Mouse (Mus musculus) heart, embryonic 16.5 days (tissue): Measurements from ENCODE around the gene Cd300ld5. TPM values are rescaled to one million over a fixed set of nuclear protein-coding genes. Genes with fewer than 3 reads are reported as not detected.
"Not testable (repeated sequence)": the region's sequence is repeated elsewhere in the genome, so short reads cannot be mapped to it uniquely, and the experiment has no call there.

Experiments
- ATAC-seq: fragments of 200-750 bp; cut with Nextera tagmentation; replicated peaks from 2 replicates; pipeline ENCODE4 v1.8.0; 2017; ENCODE audit warnings: moderate number of reproducible peaks; ENCODE audit not compliant: insufficient read depth, low FRiP score; ENCODE audit errors: extremely low read depth
- H3K27ac ChIP-seq: fragments of 300-500 bp; sonication (generic); 2 replicates; pipeline ENCODE4 v1.5.1; 2014; ENCODE audit warnings: mild to moderate bottlenecking, low read length, control low read depth, moderate library complexity
- H3K27me3 ChIP-seq: fragments of 300-500 bp; sonication (generic); 2 replicates; pipeline ENCODE4 v1.6.1; 2014; ENCODE audit warnings: low read length, mixed read lengths; ENCODE audit not compliant: control insufficient read depth, insufficient read depth
- H3K36me3 ChIP-seq: fragments of 300-500 bp; sonication (generic); 2 replicates; pipeline ENCODE4 v1.6.1; 2014; ENCODE audit not compliant: control insufficient read depth, insufficient read depth
- H3K4me1 ChIP-seq: fragments of 300-500 bp; sonication (generic); 2 replicates; pipeline ENCODE4 v1.6.1; 2014; ENCODE audit warnings: low read length, mixed read lengths; ENCODE audit not compliant: control insufficient read depth, insufficient read depth
- H3K4me2 ChIP-seq: fragments of 300-500 bp; sonication (generic); 2 replicates; pipeline ENCODE4 v1.6.1; 2014; ENCODE audit warnings: low read depth, mild to moderate bottlenecking, control low read depth, low read length
- H3K4me3 ChIP-seq: fragments of 300-500 bp; sonication (generic); 2 replicates; pipeline ENCODE4 v1.5.1; 2014; ENCODE audit warnings: mild to moderate bottlenecking, control low read depth, low read length
- H3K9ac ChIP-seq: fragments of 300-500 bp; sonication (generic); 2 replicates; pipeline ENCODE4 v1.6.1; 2014; ENCODE audit warnings: low read length, control low read depth
- H3K9me3 ChIP-seq: fragments of 300-500 bp; sonication (generic); replicated peaks from 2 replicates; pipeline ENCODE4 v1.6.1; 2016; ENCODE audit warnings: low read length; ENCODE audit not compliant: control insufficient read depth
- WGBS: fragments of 180-500 bp; shearing (Covaris S2); extraction: QIAGEN DNeasy Blood & Tissue Kit; methylation state at CpG from one replicate; pipeline ENCODE4 v1.1.7; 2014; 5-methylcytosine and 5-hydroxymethylcytosine counted together
- polyA plus RNA-seq: library from polyadenylated mRNA; unstranded; fragments of >200 nt; fragmentation: Nextera tagmentation; extraction: Ambion mirVana; gene quantifications from 2 replicates; pipeline ENCODE4 v1.2.1, GENCODE M21; 2015

Cd300ld5 gene
- polyA plus RNA-seq, 1 experiment from 2014 or later: not detected

DNA sequence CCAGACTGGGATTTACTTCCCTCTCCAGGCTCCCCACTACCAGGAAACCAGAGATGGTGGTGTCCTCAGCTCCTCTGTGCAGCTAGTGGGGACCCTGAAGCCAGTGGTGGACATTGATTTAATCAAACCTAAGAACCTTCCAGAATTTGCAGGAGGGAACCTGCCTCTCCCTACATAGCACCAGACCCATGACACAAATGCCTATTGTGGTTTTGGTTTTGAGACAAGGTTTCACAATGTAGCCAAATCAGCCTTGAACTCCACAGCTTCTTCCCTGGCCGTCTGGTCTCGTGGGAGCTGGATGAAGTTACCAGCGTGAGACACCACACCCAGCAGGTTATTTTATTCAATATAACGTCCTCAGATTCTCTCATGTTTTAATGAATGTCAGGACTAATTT lies 21.1 kb upstream of the Cd300ld5 start:
- 60% methylated on average over 4 of the region's 4 CpGs for WGBS
- no peaks in the 10 kb centered on the region for H3K4me1 ChIP-seq
- no peak overlapping the region for H3K27ac ChIP-seq
- no peaks in the 10 kb centered on the region for H3K27me3 ChIP-seq
- no peak overlapping the region for H3K4me3 ChIP-seq
- H3K4me2 ChIP-seq: no peak overlapping the region
- H3K9me3 ChIP-seq: no peaks in the 10 kb centered on the region
- no peaks in the 10 kb centered on the region for H3K36me3 ChIP-seq
- no peak for ATAC-seq
- no peak overlapping the region for H3K9ac ChIP-seq

DNA sequence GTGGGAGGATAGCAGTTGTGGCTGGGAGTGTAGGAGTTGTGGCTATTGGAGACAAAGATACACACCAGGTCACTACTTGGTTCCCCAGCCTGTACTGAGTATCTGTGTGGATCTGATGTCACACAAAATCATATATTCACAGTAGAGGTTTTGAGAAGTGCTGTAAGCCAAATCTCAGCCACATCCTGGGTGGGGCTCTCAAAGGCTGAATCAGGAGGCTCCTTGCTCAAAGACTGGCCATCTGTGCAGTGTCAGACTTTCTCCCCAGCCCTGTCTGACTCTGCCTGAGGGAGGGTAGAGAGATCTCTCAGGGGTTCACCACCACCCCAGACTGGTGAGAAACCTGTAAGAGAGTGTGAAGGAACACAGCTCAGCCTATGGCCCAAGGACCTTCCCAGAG lies 17.0 kb upstream of the Cd300ld5 start:
- no peaks in the 10 kb centered on the region for H3K27me3 ChIP-seq
- no peak overlapping the region for H3K4me2 ChIP-seq
- H3K4me3 ChIP-seq: no peak overlapping the region
- H3K36me3 ChIP-seq: no peaks in the 10 kb centered on the region
- H3K9ac ChIP-seq: no peak overlapping the region
- H3K9me3 ChIP-seq: no peaks in the 10 kb centered on the region
- no peak for ATAC-seq
- no peak overlapping the region for H3K27ac ChIP-seq
- H3K4me1 ChIP-seq: no peaks in the 10 kb centered on the region

- no peaks in the 10 kb centered on the region for H3K27me3 ChIP-seq
- H3K4me3 ChIP-seq: no peak overlapping the region
- no peaks in the 10 kb centered on the region for H3K9me3 ChIP-seq
- ATAC-seq: no peak
- H3K4me2 ChIP-seq: no peak overlapping the region
- H3K27ac ChIP-seq: no peak overlapping the region
- no peak overlapping the region for H3K9ac ChIP-seq
- WGBS: 94% methylated on average over 1 of the region's 1 CpGs
- no peaks in the 10 kb centered on the region for H3K36me3 ChIP-seq
- no peaks in the 10 kb centered on the region for H3K4me1 ChIP-seq
These were observed 15.4 kb upstream of the Cd300ld5 start for GRCm38 (mm10) chr11:115052991-115053390.

DNA sequence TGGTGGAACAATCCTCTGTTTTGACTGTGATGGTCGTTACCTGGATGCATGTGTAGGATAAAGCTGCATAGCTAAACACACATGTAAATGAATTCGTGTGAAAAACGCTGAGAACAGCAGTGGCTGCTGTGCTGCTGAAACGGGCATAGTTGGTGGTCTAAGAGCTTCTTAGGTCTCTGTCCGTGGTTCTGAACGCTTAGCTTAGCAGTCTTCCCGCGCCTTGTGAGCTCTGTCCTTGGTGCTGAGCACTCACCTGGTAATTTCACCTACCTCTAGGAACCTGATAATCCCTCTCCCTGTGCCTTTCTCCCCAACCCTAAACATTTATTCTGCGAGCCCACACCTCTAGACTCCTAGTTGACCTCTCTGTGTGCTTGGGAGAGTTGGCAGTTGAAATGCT lies 14.6 kb upstream of the Cd300ld5 start:
- H3K4me2 ChIP-seq: no peak overlapping the region
- no peak overlapping the region for H3K9ac ChIP-seq
- 2% methylated on average over 9 of the region's 9 CpGs for WGBS
- ATAC-seq: no peak
- H3K4me3 ChIP-seq: no peak overlapping the region
- no peaks in the 10 kb centered on the region for H3K36me3 ChIP-seq
- H3K27me3 ChIP-seq: no peaks in the 10 kb centered on the region
- H3K27ac ChIP-seq: no peak overlapping the region
- no peaks in the 10 kb centered on the region for H3K9me3 ChIP-seq
- no peaks in the 10 kb centered on the region for H3K4me1 ChIP-seq

DNA sequence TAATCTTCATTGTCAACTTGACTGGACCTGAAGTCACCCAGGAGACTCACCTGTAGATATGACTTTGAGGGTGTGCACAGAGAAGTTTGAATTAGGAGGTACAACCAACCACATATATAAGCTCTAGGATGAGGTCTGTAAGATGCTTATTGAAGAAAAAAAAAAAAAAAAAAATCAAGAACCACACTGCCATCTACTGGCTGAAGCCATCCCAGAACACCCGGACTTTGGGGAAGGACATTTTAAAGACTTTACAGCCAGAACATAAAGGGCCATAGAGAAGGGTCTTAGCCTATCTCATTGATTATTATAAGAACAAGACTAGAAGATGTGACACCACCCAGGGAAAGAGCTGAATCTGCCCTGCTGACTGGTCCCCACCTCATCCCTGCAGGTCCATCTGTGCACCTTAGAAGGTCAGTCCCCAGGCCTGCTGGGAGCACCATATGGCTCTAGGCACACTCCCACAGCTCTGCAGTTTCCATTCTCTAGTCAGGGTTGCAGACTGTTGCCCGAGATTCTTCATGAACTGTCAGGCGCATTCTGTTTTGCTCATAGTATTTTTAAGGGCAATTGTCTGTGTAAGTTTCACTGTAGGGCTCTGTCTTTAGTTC lies 11.8 kb upstream of the Cd300ld5 start:
- no peaks in the 10 kb centered on the region for H3K27me3 ChIP-seq
- no peaks in the 10 kb centered on the region for H3K9me3 ChIP-seq
- no peak overlapping the region for H3K4me3 ChIP-seq
- no peak for ATAC-seq
- no peaks in the 10 kb centered on the region for H3K36me3 ChIP-seq
- WGBS: 37% methylated on average over 3 of the region's 3 CpGs
- H3K4me2 ChIP-seq: no peak overlapping the region
- H3K9ac ChIP-seq: no peak overlapping the region
- H3K27ac ChIP-seq: no peak overlapping the region
- H3K4me1 ChIP-seq: no peaks in the 10 kb centered on the region

DNA sequence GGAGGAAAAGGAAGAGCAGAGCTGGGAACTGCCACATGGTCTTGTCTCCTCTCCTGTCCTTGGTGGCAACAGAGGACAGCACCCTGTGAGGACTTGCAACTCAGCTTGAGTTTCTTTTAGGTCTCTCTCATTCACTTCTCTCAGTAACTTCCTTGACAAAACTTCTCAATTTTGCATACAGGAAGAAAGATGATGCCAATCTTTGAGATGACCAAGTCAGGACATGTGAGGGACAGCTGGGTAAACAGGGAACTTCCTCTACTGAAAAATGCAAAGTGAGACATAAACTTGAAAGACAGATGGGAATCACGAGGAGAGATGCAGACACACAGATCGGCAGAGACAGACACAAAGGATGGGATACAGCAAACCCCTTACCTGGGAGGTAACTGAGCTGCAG lies 10.7 kb upstream of the Cd300ld5 start, which contains the start of gene Cd300ld3:
TSS of gene Cd300ld3 (minus strand) at position 151 of the 400 bp plus-strand sequence.
- 51% methylated on average over 2 of the region's 2 CpGs for WGBS
- no peak within 1 kb of the TSS for H3K4me3 ChIP-seq
- no peak within 1 kb of the TSS for H3K9ac ChIP-seq
- no peaks in the 10 kb centered on the region for H3K36me3 ChIP-seq
- no peak for ATAC-seq
- no peaks in the 10 kb centered on the region for H3K27me3 ChIP-seq
- no peaks in the 10 kb centered on the region for H3K9me3 ChIP-seq
- no peak within 1 kb of the TSS for H3K4me2 ChIP-seq
- no peaks in the 10 kb centered on the region for H3K4me1 ChIP-seq
- H3K27ac ChIP-seq: no peak within 1 kb of the TSS

DNA sequence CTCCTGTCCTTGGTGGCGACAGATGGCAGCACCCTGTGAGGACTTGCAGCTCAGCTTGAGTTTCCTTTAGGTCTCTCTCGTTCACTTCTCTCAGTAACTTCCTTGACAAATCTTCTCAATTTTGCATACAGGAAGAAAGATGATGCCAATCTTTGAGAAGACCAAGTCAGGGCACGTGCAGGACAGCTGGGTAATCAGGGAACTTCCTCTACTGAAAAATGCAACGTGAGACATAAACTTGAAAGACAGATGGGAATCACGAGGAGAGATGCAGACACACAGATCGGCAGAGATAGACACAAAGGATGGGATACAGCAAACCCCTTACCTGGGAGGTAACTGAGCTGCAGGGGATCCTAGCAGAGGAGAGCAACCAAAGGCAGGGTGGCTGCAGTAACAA lies 10.7 kb downstream of the Cd300ld5 start, which contains the start of gene Cd300ld4:
TSS of gene Cd300ld4 (minus strand) at position 101 of the 400 bp plus-strand sequence.
- not testable (repeated sequence) for H3K4me3 ChIP-seq, ATAC-seq, H3K9ac ChIP-seq, H3K4me2 ChIP-seq, H3K27ac ChIP-seq, H3K4me1 ChIP-seq, H3K27me3 ChIP-seq, H3K36me3 ChIP-seq, H3K9me3 ChIP-seq
- no CpG with 5 or more reads among the region's 6 CpGs for WGBS

GRCm38 (mm10) chr11:115016093-115016492 lies 21.5 kb downstream of the Cd300ld5 start, which contains the start of gene Cd300ld2:
Gene Cd300ld2 (minus strand): TSS chr11:115016193.
- H3K36me3 ChIP-seq, H3K4me2 ChIP-seq, H3K9me3 ChIP-seq, H3K27ac ChIP-seq, H3K4me1 ChIP-seq, H3K9ac ChIP-seq, ATAC-seq, H3K4me3 ChIP-seq, H3K27me3 ChIP-seq: not testable (repeated sequence)
- no CpG with 5 or more reads among the region's 7 CpGs for WGBS

DNA sequence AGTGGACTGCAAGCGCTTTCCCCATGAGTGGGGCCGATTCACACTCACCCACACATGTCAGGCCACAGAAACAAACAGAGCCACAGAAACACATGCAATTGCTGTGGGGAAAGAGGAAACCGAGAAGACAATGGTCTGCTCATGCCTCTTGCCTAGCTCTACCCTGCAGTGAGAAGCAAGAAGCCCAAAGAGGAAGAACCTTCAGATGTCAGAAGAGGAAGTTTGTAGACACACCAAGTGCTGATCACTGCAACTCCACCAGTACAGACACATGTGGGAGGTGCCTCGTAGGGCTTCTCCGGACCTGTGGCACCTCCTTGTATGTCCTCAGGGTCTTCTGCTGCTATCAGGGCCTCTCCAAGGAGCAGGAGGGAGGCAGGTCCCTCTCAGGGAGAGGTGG lies 33.5 kb downstream of the Cd300ld5 start:
- no peak overlapping the region for H3K9ac ChIP-seq
- no peaks in the 10 kb centered on the region for H3K9me3 ChIP-seq
- H3K4me3 ChIP-seq: no peak overlapping the region
- no peaks in the 10 kb centered on the region for H3K36me3 ChIP-seq
- H3K27me3 ChIP-seq: no peaks in the 10 kb centered on the region
- no peak overlapping the region for H3K4me2 ChIP-seq
- ATAC-seq: no peak
- H3K27ac ChIP-seq: no peak overlapping the region
- no peaks in the 10 kb centered on the region for H3K4me1 ChIP-seq
- WGBS: 70% methylated on average over 5 of the region's 5 CpGs
